Mouse (Mus musculus) erythroid progenitor cell, adult 5-6 weeks (primary cell): ENCODE measurements around the gene Pla2g5. TPM values are rescaled to one million over a fixed set of nuclear protein-coding genes. Genes with fewer than 3 reads are reported as not detected.
A peak's percentile ranks its signal among the peaks of the same experiment; 100 is the strongest.
"Not testable (repeated sequence)": the region's sequence is repeated elsewhere in the genome, so short reads cannot be mapped to it uniquely, and the experiment has no call there.

ENCODE experiments used
- ATAC-seq: replicated peaks from 2 replicates; pipeline ENCODE4 v1.8.0; 2016; ENCODE audit warnings: moderate number of reproducible peaks, mild to moderate bottlenecking, moderate TSS enrichment, inconsistent platforms; ENCODE audit not compliant: poor library complexity, low FRiP score, severe bottlenecking
- total RNA-seq, 2 experiments: library from RNA; stranded (forward) in 1 of 2; stranded (reverse) in 1 of 2; fragments of 150-400 nt in 1 of 2; fragments of 186-747, 209-891 nt in 1 of 2; gene quantifications; 2 replicates each; pipeline versions ENCODE4 v1.2.3 to v1.2.4; 2015 to 2017; ENCODE audit warnings: low replicate concordance in 2 of 2

Pla2g5 gene
- total RNA-seq, 2 experiments from 2014 or later: not detected

DNA sequence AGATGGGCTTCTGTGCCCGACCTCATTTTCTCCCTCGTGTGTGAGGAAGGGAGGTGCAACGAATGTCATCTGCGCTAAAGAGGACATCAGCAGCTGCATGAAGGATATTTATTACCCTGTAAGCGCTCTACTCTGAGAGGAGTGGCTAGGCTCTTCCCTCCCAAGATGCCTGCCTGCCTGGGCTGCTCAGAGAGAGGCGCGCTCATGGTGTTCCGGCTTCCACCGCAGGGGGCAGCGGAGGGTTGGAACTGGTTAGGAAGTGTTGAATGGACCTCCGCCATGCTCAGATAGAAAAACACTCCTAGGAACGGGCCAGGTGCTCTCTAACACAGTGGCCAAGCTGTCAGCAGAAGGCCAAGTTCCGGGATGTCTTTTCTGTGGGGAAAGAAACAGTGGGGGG is 3.6 kb downstream of the Pla2g5 start:
- ATAC-seq: 0 out of 2 replicates have a peak, but pooled peaks have one; percentile 52

DNA sequence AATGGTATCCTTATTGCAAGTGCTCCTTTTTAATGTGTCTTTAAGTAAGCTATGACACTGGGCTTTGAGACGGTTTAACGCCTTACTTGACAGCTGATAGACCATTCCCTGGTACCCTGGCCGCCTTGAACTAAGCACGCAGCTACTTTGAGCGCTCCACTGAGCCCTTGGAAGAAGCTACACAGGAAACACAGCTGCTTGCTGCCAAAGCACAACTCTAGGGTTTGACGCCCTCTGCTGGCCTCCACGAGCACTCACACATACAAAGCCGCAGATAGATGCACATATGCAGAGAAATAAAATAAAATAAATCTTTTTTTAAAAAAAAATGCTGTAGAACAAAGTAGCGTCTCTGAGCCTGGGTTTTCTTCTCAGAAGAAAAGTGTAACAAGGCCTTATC is 4.0 kb downstream of the Pla2g5 start:
- no peak for ATAC-seq

DNA sequence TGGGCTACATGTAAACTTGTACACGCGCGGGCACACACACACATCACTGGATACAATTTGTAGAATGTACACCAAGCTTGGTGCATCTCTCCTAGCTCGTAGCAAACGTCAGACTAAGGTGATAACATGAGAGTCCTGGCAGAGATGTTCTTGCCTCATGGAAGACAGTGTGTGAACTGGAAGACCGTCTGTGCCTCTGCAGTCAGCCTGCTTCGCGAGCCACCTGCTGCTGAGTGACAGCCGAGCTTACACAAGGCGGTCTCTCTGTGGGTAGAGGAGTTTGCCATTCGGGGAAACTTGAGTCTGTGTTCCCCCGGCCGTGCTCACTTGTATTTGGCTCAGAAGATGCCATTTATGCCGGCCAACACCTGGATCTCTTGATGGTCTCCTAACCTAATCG is 4.8 kb downstream of the Pla2g5 start:
- no peak for ATAC-seq

DNA sequence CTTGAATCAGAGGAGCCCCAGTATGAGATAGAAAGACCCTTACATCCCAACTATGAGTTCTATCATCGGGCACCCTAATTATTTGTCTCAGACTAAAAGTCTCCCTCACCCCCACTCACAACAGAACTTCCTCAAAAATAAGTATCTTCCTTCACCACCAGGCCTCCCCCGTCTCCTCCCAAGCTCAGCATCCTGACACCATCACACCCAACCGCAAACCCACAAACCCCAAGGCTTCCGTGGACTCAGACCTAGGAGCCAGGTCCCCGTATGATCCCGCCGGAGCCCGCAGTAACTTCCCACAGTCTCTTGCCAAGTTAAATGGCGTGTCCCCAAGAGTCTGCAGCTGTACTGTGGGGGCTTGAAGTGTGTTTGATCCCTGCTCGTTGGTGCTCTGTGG is 5.7 kb downstream of the Pla2g5 start:
- no peak for ATAC-seq

DNA sequence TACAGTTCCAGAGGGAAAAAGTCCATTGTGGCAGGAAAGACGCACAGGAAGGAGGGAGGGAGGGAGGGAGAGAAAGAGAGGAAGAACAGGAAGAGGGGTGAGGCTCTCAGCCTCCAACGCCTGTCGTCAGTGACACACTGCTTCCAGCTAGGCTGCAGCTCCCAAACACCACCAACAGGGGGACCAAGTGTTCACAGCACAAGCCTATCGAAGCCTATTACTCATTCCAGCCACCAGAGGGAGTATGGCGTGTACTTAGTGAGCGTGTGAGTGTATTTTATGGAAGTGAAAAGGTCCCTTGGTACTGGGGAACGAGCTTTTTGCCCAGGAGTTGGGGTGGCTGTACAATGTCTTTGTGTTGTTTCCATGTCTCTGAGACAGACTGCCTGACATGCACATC is 6.8 kb downstream of the Pla2g5 start:
- ATAC-seq: peak; percentile 72

DNA sequence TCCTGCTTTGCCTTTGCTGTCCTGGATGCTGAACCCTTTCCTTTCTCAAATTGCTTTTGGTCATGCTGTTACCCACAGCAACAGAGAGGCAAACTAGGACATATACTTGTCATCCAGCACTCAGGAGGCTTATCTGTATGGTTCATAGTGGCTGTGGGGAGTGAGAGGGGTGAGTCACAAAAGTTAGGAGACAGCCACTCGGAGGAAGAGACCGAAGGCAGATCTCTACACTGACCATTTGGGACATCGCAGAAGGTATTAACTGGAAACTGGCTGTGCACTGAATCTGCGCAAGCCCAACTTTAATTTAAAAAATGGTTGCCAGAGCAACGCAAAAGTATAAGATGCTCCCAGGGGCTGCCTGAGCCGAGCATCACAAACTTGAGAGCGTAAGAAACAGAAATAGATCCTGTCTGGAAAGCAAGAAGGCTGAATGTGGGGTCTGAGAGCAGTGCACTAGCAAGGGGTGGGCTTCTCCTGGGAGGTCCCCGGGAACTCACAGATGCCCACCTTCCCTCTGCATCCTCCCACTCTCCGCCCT is 8.1 kb downstream of the Pla2g5 start:
- ATAC-seq: no peak

DNA sequence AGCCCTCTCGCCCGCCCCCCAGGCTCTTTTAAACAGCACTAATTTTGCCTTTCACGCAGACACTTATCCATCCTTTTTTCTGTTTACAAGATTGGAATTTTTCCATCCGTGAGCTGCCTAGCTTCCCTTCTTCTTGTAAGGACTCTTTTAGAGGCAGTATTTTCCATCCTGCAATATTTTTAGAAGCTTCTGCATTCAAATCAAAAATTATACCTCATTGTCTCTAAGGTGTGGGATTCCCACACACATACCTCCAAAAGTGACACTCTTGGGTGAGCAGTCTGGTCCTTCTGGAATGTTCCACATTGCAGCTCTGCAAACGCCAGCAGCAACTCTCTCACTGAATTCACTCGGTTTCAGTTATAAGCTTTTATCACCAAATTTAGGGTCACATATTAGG is 10.3 kb downstream of the Pla2g5 start:
- ATAC-seq: no peak

DNA sequence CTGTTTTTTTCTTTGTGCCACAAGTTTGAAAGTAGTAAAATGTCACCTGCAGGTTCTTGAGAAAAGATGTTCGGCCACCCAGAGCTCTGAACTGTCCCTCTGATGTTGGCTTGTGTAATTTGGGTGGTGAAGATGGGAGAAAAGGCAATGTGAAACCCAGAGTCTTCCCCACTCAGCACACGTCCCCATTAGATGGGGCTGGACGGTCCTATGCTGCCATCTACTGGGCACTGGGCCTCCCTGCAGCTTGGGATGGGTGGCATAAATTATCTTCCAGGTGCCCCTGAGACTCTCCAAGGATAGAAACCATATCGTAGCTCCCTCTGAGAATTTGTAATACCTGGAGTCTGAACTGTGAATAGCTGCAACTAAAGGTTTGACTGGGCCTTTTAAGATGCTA is 11.8 kb downstream of the Pla2g5 start:
- 0 out of 2 replicates have a peak, but pooled peaks have one; percentile 52 for ATAC-seq

DNA sequence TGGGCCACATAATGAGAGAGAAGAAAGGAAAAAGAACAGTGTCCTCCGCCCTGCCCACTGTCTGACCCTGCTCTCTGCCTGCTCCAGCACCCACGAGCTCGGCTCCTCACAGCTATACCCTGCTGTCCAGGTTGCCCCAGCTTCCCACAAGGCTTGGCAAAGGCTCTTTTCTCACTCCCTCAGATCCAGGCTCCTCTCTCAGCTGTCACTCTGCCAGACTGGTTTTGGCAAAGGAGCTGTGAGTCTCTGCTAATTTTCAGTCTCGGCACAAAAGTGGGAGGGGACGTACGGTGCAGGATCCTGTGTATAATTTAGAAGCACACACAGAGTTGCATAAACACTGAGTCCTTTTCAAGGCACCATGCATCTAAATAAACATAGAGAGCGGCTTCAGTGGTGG is 21.9 kb downstream of the Pla2g5 start:
- ATAC-seq: no peak

GRCm38 (mm10) chr4:138840726-138841125 is 22.6 kb downstream of the Pla2g5 start:
- no peak for ATAC-seq

- no peak for ATAC-seq
Measured at GRCm38 (mm10) chr4:138839806-138840205, 23.5 kb downstream of the Pla2g5 start.

DNA sequence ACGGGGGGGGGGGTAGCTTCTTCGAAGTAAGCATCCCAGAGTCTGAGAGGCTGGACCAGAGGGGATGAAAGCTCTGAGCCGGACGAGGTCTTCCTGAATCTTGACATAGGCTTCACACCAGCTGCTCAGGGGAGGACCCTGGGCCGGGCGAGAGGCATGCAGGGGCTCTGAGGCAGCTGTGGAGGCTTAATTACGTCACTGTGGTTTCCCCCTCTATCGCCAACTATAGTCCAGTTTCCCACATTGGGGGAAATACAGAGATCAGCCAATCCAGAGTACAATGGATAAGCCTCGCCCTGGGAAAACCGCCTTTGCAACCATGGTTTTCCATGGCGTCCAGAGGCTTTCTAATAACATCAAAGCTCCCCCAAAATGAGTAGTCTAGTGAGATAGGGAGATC is 36.1 kb downstream of the Pla2g5 start:
- no peak for ATAC-seq

- no peak for ATAC-seq
Measured at GRCm38 (mm10) chr4:138825751-138826567, 37.3 kb downstream of the Pla2g5 start.

- no peak for ATAC-seq
Measured at GRCm38 (mm10) chr4:138824660-138825059, 38.6 kb downstream of the Pla2g5 start.

DNA sequence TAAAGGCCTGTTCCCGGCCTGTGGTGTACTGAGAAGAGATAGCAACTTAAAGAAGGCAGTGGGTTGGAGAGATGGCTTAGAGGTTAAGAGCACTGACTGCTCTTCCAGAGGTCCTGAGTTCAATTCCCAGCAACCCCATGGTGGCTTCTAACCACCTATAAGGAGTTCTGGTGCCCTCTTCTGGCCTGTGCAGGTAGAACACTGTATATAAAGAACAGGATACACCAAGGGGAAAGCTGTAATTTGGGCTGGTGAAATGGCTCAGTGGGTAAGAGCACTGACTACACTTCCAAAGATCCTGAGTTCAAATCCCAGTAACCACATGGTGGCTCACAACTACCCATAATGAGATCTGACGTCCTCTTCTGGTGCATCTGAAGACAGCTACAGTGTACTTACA is 39.1 kb downstream of the Pla2g5 start:
- ATAC-seq: not testable (repeated sequence)

GRCm38 (mm10) chr4:138821036-138821435 is 42.2 kb downstream of the Pla2g5 start:
- no peak for ATAC-seq

GRCm38 (mm10) chr4:138819101-138819500 is 44.2 kb downstream of the Pla2g5 start:
- no peak for ATAC-seq

DNA sequence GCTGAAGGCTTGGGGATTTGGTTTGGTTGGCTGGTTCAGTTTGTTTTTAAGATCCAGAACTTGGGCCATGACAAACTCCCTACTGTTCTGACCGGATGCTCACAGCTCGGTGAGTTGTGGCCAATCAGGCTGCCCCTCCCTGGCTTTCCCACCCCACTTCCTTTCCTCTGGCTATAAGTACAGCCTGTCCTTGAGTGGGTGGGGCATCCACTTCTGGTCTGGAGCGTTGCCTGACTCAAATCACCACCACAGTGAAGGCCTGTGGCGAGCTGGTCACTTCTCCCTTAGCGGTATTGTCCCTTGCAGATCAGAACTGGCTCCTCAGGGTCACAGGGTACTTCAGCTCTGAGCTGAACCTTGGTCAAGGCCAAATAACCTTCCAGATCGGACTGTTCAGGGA is 45.5 kb downstream of the Pla2g5 start:
- ATAC-seq: no peak

DNA sequence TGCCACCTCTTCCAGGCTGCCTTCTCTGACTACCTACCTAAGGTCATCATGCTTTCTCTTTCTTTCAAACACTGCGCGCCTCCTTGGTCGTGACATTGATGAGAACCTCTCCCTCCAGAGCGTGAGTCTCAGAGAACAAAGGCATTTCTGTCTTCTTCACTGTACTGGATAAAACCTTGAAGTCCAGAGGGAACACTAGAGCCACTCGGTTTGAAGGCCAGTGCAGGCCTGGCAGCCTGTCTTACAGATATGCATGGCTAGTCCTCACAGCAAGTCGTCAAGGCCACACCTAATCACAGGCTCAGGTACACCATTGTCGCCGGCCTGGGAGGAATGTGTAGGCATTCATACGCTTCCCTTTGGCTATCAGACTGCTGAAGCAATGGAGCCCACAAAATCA is 47.1 kb downstream of the Pla2g5 start:
- no peak for ATAC-seq

DNA sequence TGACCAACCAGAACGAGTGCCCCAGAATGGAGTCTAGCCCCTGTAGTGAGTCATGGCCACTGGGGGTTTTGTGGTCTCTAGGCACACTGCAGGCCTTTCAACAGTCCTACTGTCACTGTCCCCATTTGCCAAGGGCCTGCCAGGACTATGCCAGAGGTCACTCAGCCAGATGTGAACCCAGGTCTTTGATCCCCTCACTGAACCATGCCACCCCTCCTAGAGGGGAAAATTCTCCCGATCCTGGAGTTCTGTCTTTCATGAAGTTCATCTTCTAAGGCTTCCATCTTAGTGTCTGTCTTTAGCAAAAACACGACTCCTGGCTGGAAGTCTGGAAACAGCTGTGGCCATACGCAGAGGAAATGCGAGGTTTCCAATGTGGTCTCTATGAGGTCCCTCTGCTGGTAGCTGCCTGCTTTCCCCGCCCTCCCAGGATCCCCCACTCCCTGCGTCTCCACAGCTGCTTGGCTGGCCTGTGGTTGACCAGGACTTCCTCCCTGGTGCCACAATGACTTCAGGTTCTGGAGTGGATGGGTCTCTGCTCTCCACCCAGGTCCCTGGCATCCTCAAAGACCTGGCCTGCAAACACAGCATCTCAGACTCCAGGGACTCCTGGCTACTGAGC is 56.3 kb downstream of the Pla2g5 start:
- no peak for ATAC-seq

- no peak for ATAC-seq
Measured at GRCm38 (mm10) chr4:138806160-138806559, 57.1 kb downstream of the Pla2g5 start.
